Mouse (Mus musculus) embryo, embryonic 9.5 days (tissue): Measurements from ENCODE around the gene Lamp5.

Experiments
- DNase-seq: peaks from one replicate; pipeline ENCODE4 v3.0.0-alpha.2; 2017; ENCODE audit errors: extremely low spot score

Gene Lamp5

DNA sequence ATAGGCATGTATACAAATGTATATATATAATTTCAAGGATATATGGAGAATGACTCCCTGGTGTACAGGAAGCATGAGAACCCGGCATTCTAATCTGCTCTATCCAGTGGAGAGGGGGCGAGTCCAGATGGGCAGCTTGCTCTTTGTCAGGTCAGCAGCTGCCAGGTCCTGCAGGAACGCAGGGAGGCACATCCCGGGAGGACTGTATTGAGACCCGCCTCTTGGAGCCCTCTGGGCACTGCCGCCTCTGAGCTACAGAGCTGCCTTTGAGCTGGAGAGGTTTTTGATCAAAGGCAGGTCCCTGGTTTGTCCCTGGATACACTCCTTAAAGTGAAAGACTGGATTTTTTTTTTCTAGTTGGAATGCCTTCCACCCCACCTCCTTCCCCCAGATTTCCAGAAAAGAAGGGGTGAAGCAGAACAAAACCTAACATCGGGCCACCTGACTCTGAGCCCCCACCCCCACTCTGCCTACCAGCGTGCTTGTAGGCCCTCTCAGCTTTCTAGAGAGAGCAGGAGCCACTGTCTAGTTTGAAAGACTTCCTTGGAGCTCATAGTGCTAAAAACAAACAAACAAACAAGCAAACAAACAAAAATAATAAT is at the start of gene Lamp5:
Gene Lamp5 (plus strand): TSS at position 552 of the 602 bp plus-strand sequence.
- DNase-seq, result peak; percentile 18

DNA sequence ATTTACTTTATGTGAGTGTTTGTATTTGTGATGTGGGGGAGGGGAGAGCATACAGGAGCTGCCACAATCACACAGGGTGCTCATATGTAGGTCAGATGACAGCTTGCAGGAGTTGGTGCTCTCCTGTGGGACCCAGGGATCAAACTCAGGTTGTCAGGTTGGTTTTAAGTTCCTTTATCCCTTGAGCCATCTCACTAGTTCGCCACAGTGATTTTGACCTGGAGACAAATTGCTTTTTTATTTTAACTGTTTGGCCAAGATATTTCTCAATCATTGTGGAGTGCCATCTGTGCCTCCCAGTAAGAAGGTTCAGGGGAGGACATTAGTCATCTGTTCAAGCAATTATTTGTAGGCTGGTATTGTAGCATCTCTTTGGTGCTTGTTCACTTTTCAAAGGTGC is 48.2 kb upstream of the Lamp5 start:
- DNase-seq, result no peak

DNA sequence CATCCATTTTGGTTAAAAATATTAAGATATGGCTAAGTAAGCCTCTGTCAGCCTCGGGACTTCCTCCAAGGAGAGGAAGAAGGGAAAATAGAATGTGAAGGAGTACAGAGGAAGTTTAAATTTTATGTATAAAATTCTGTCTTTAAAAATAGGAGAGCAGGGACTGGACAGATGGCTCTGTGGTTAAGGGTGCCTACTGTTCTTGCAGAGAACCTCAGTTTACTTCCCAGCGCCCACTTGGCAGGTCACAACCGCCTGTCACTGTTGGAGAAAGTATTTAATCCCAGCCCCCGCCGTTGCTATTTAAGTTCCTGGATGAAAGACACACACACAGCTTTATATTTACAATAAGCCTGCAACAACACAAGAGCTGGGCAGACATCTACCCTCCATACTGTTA is 45.8 kb upstream of the Lamp5 start:
- DNase-seq, result no peak

DNA sequence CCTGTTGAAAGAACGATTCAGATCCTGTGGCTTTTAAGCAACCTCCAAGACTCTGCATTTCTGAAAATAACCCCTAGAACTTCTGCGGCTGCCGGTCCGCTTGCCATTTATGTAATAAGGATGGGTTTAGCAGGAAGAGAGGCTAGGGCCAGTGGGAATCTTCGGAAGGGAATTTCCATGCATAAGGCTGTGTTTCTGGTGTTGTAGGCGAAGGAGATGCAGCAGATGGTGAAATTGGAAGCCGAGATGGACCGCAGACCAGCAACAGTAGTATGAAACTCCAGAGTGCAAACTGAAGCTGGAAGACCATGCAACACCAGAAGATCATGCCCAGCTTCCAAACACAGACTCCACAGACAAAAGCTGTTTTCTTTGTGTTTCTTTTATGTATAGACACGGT is 39.3 kb upstream of the Lamp5 start:
- no peak for DNase-seq

DNA sequence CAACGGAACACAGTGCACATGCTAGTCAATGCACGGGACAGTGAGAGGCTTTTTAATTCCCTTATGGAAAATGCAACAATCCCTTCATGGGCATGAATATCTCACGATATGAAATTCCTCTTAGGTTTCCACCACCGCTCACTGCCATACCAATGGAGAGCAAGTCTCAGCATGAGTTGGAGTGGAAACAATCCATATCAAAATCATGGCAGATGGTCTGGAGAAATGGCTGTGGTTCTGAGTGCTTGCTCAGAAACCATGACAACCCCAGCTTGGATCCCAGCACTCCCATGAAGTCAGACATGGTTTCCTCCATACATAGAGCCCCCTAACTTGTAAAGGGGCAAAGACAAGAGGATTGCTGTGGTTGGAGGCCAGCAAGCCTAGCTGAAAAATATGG is 3.6 kb upstream of the Lamp5 start:
- DNase-seq, result no peak

DNA sequence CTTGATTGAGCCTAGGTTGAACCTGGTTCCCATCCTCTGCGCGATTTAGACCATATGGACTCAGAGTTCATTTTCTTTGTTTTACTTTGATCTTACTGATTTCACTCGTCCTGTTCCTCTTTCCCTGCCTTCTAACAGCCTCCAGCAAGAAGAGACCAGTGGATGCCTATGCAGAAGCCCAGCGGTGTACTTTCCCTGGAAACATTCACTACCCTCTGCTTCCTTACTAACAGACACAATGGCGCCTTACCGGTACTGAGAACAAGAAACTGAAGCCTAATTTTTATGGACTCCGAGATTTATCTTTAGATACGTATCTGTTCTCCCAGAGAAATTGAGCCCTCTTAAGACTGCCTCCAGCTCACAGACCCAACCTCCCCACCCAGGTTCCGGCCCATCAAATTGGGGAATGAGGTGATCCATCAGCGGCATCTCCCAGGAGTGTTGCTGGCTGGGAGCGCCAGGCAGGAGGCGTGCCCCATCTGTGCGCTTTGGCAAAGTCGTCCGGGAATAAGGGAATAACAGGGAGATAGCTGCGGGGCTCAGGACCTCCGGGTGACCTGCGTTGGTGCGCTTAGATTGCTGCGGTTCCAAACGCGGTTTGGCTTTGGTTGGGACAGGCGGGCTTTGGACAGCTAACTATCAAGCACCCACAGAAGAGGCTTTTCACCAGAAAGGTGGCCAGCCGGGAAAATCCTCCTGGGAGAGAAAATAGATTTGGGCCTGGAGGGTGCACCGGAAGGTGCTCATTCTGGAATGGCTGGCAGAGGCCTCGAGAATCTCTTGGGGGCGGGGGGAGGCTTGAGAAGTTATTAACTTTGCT is 1.0 kb upstream of the Lamp5 start:
- peak; percentile 42 for DNase-seq

DNA sequence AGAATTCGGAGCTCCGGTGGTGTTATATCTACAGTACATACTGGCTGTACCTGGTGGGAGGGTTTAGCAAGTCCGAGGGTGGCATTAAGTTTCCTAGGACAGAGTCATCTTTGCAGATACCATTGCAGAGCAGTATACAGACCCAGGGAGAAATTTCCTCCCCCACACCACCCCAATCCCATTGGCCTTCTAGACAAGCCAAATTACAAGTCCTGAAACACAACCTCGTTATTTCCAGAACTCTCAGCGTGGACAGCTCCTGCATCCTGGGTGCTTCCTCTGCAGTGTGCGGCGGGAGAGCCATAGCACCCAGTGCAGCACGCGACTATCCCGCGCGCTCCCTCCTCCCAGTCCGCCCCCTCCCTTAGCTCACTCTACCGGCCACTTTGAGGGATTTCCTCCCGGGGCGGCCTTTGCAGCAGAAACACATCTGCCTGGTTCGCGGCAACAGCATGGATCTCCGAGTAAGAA is 5.9 kb downstream of the Lamp5 start:
- DNase-seq, result peak; percentile 36

DNA sequence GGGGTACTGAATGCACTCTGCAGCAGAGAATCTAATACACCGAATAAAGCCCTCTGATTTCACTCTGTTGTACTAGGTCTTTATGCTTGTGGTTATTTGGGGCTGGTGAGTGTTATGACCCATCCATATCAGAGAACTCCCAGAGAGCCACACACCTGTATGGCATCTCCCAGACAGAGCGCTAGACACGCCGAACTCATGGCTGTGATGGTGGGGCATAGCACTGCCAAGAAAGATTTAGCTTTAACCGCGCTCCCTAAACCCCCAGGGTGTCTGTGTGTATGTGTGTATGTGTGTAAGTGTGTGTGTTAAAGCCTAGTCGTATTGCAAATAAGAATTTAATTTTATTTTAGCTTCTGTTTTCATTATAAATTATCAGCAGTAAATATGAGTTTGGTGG is 6.4 kb downstream of the Lamp5 start:
- DNase-seq, result peak; percentile 24

DNA sequence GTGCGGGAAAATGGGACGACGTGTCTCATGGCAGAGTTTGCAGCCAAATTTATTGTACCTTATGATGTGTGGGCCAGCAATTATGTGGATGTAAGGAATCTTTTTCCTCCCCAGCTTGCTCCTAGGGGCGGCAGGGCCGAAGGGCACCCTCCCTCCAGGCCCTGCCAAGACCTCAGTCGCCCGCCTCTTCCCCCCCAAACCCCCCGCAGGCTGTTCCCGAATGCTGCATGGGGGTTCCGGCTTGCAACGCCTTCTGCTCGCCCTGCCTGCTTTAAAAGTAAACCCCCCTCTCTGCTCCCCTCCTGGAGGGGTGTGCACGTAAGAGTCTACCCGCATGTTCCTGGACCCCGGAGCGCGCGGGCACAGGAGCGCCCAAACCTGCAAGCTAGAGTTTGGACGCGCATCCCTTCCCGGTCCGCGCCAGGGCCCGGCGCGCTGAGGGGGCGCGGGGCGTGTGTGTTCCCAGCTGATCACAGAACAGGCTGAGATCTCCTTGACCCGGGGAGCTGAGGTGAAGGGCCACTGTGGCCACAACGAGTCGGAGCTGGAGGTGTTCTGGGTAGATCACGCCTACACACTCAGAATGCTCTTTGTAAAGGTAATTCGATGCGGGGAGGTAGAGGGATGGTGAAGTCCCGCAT is 7.1 kb downstream of the Lamp5 start:
- DNase-seq, result peak; percentile 23

DNA sequence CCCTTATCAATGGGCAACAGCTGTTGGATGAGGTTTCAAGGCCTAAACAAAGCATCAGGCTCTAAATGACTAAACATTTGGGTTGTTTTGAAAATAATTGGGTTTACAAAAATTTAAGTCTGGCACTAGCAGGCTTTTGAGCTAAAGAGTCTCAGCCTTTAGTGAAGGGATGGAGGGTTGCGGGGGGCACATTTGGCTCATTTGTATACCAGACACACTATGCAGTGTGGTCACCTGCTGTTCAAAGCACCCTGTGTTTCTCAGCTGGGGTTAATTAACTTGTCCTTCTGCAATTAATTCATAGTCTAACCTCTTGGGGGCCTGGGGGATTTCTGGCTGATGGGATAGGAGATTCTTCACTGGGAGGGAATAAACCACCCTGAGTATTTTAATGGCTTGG is 12.3 kb downstream of the Lamp5 start:
- no peak for DNase-seq

DNA sequence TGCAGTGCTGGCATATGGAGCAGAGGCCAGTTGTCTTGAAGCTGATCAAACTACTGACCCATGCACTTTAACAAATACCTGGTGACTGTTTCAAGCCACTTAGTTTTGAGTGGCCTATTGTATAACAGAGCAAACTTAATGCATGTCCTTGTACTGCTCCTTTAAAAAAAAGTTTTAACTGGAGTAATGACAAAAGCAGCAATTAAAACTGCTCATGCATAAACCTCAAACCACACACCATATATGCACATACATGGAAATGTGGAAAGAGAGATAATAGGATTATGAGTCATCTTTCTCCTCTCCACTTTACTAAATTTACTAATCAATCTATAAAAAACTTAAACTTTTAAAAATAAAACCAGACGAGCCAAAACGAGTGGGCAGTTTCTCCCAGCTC is 43.9 kb downstream of the Lamp5 start:
- DNase-seq, result no peak

DNA sequence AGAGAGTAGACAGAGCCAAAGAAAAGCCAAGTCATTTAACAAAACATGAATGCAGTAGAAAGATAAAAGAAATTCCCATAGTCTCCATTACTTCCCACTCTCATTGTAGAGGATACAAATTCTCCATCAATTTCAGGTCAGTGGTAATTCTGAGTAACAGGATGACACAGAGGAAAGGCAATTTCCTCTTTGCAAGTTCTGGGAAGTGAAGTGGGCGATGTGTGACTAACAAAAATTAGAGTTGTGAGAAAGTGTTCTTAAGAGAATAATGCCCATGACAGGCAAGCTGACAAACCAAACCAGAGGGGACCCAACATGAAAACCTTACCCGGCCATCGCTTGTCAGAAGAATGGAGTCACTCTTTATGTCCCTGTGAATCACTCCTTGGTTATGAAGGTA is 45.1 kb downstream of the Lamp5 start:
- no peak for DNase-seq

DNA sequence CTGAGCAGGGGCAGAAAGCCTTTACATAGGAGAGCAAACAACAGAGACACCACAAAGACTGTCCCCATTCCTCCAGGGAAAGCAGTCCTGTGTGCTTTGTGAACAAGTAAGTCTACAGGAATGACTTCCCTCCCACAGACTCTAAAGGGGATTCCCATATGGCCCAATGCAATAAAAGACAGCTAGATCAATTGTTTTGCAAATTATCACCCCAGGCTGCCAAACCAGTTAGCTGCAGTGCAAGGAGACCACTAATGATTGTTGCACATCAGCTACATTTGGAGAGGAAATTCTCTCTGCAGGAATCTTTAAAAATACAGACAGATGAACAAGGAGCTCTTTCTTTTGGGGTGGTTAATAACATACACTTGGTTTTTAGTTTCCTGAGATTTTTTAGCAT is 55.6 kb downstream of the Lamp5 start:
- DNase-seq, result peak; percentile 39

DNA sequence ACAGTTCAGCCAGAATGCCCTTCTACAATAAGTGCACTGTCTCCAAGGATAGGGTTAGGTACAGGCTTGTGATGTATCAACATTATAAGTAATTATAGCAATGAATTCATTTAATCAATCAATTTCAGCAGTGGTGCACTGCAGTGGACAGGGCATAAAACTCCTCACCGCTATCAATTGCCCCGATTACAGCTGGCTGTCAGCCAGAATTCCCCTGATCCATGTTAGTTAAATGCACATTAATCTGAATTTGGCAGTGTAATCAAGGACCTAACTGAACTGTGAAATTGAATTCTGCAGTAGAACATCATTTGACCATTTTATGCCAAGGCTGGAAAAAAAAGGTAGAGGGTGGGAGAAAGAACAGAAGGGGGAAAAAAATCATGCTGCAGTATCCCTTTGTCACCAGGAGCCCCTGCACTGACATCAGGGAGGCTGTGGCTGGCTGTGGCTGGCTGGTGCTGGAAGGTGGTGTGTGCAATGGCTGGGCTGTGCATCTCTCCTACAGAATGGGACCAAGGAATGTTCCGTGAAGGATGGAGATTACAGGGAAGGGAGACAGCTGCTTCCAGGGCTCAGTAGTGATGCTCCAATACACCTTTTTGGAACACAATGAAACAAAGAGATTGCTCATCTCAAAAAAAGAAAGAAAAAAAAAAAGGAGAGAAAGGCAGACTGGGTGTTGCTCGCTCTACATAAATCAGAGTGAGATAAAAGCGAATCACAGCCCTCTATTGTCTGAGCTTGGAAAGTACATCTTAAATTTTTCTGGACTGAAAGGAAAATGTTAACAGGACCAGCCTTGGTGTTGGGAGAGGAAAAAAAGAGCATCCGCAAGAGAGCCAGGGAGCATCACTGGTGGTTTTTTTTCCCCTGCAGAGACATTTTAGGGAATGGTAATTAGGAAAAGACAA is 56.3 kb downstream of the Lamp5 start:
- DNase-seq, result peak; percentile 49

DNA sequence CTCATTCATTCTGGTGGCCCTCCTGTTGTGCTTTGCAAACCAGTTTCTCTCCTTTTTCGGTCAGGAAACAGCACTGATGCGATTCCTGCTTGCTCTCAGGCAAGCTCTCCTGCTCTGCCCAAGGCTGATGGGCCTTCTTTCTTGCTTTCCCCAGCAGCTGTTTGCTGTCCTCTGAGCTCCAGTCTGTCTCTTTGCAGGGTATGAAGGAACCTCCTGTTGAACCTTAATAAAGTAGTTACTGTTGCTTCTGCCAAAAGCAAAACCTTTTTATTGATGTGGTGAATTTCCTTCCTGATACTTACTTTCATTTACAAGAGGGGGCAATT is 57.0 kb downstream of the Lamp5 start:
- no peak for DNase-seq

DNA sequence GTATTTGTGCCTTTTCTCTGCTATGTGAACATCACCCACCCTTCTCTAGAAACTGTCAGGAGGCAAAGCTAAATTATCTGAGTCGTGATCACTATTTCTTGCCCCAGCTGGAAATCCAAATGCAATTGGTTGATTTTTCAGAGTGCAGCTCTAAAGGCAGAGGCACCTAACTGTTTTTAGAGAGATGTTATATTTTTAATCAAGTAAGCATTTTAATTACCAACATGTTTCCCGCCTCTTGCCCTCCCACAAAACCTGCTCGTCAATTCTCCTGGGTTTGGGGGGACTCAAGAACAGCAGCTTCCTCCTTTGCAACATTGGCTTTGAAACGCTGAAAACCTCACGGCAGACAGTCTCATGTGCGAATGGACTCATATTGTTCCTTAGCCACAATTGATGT is 61.3 kb downstream of the Lamp5 start:
- DNase-seq, result no peak

DNA sequence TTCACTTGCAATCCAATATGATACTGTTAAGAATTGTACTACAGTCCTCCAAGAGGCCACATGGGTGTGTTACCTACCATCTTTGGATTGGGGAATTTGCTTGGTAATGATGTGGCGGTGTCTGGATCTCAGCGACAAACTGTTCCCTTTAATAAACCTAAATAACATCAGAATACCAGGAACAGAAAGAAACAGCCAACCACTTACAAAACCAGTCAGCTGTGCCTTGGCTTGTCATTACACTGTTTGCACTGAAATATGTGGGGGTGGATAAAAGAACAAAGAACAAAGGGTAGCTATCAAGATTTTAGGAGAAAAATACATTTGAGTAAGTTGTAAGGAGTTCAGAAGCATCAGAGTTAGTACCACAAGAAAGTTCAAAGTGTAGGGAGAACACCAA is 66.0 kb downstream of the Lamp5 start:
- no peak for DNase-seq
